Mouse (Mus musculus) limb, embryonic 11.5 days (tissue): ENCODE results near the gene Sema6d. TPM values are rescaled to one million over a fixed set of nuclear protein-coding genes. Genes with fewer than 3 reads are reported as not detected.

Source experiments
- ATAC-seq: fragments of 200-750 bp; cut with Nextera tagmentation; 2 replicates; pipeline ENCODE4 v1.8.0; 2017; ENCODE audit warnings: low read depth; ENCODE audit not compliant: insufficient number of reproducible peaks, low FRiP score, low TSS enrichment
- DNase-seq: peaks from one replicate; pipeline ENCODE4 v3.0.0-alpha.2; 2015; ENCODE audit warnings: low spot score
- H3K27ac ChIP-seq: fragments of 300-500 bp; sonication (generic); replicated peaks from 2 replicates; pipeline ENCODE4 v1.5.1; 2014; ENCODE audit warnings: low read depth, mild to moderate bottlenecking, low read length
- H3K27me3 ChIP-seq: fragments of 300-500 bp; sonication (generic); 2 replicates; pipeline ENCODE4 v1.6.1; 2014; ENCODE audit warnings: mild to moderate bottlenecking, low read length, mixed read lengths; ENCODE audit not compliant: control insufficient read depth, insufficient read depth
- H3K36me3 ChIP-seq: fragments of 300-500 bp; sonication (generic); 2 replicates; pipeline ENCODE4 v1.6.1; 2014; ENCODE audit warnings: mild to moderate bottlenecking, low read length, moderate library complexity, mixed read lengths; ENCODE audit not compliant: control insufficient read depth, insufficient read depth
- H3K4me1 ChIP-seq: fragments of 300-500 bp; sonication (generic); 2 replicates; pipeline ENCODE4 v1.6.1; 2014; ENCODE audit warnings: low read length, mixed read lengths; ENCODE audit not compliant: control insufficient read depth, insufficient read depth
- H3K4me2 ChIP-seq: fragments of 300-500 bp; sonication (generic); 2 replicates; pipeline ENCODE4 v1.6.1; 2014; ENCODE audit warnings: low read depth, mild to moderate bottlenecking, moderate library complexity; ENCODE audit not compliant: severe bottlenecking
- H3K4me3 ChIP-seq: fragments of 300-500 bp; sonication (generic); 2 replicates; pipeline ENCODE4 v1.5.1; 2014; ENCODE audit warnings: low read depth, low read length
- H3K9ac ChIP-seq: fragments of 300-500 bp; sonication (generic); 2 replicates; pipeline ENCODE4 v1.6.1; 2014; ENCODE audit warnings: mild to moderate bottlenecking, low read length
- H3K9me3 ChIP-seq: fragments of 300-500 bp; sonication (generic); 2 replicates; pipeline ENCODE4 v1.6.1; 2016; ENCODE audit warnings: low read length; ENCODE audit not compliant: control insufficient read depth
- WGBS: fragments of 180-500 bp; shearing (Covaris S2); extraction: QIAGEN DNeasy Blood & Tissue Kit; methylation state at CpG from one replicate; pipeline ENCODE4 v1.1.7; 2014; 5-methylcytosine and 5-hydroxymethylcytosine counted together
- polyA plus RNA-seq: library from polyadenylated mRNA; unstranded; fragments of >200 nt; fragmentation: Nextera tagmentation; extraction: Ambion mirVana; gene quantifications from 2 replicates; pipeline ENCODE4 v1.2.1, GENCODE M21; 2014

Sema6d gene
- polyA plus RNA-seq, 1 experiment from 2014 or later = 6.2 TPM

GRCm38 (mm10) chr2:124235237-124236055 is 145.7 kb downstream of the Sema6d start:
- Histone ChIP-seq H3K36me3 (no peaks in the 10 kb centered on the region), H3K4me3 (no peak overlapping the region), H3K9me3 (no peaks in the 10 kb centered on the region), H3K4me2 (no peak overlapping the region), H3K27ac (no peak overlapping the region), H3K27me3 (no peaks in the 10 kb centered on the region), H3K4me1 (no peaks in the 10 kb centered on the region), H3K9ac (no peak overlapping the region)
- no peak for DNase-seq
- WGBS = 40% methylated on average over 6 of the region's 6 CpGs
- no peak for ATAC-seq

GRCm38 (mm10) chr2:124236831-124237230 is 147.1 kb downstream of the Sema6d start:
- ATAC-seq (no peak), DNase-seq (no peak)
- no peaks in the 10 kb centered on the region for H3K9me3 ChIP-seq
- no peak overlapping the region for H3K4me3 ChIP-seq
- WGBS = 82% methylated on average over 1 of the region's 1 CpGs
- no peaks in the 10 kb centered on the region for H3K27me3 ChIP-seq
- H3K27ac ChIP-seq = no peak overlapping the region
- H3K4me1 ChIP-seq = no peaks in the 10 kb centered on the region
- H3K36me3 ChIP-seq = no peaks in the 10 kb centered on the region
- no peak overlapping the region for H3K4me2 ChIP-seq
- H3K9ac ChIP-seq = no peak overlapping the region

- H3K4me1 ChIP-seq = no peaks in the 10 kb centered on the region
- ATAC-seq = no peak
- H3K4me2 ChIP-seq = no peak overlapping the region
- H3K4me3 ChIP-seq = no peak overlapping the region
- no peak for DNase-seq
- no peak overlapping the region for H3K9ac ChIP-seq
- 76% methylated on average over 1 of the region's 1 CpGs for WGBS
- no peaks in the 10 kb centered on the region for H3K9me3 ChIP-seq
- H3K27ac ChIP-seq = no peak overlapping the region
- H3K27me3 ChIP-seq = no peaks in the 10 kb centered on the region
- H3K36me3 ChIP-seq = no peaks in the 10 kb centered on the region
These were observed 153.8 kb downstream of the Sema6d start for GRCm38 (mm10) chr2:124243608-124244007.

GRCm38 (mm10) chr2:124244543-124245245 is 154.9 kb downstream of the Sema6d start:
- 86% methylated on average over 4 of the region's 4 CpGs for WGBS
- DNase-seq (no peak), ATAC-seq (no peak)
- Histone ChIP-seq H3K27ac (no peak overlapping the region), H3K9ac (no peak overlapping the region), H3K36me3 (no peaks in the 10 kb centered on the region), H3K27me3 (no peaks in the 10 kb centered on the region), H3K9me3 (no peaks in the 10 kb centered on the region), H3K4me1 (no peaks in the 10 kb centered on the region), H3K4me2 (no peak overlapping the region), H3K4me3 (no peak overlapping the region)

- no peak overlapping the region for H3K9ac ChIP-seq
- DNase-seq (peak; percentile 22), ATAC-seq (no peak)
- no peaks in the 10 kb centered on the region for H3K4me1 ChIP-seq
- H3K4me2 ChIP-seq = no peak overlapping the region
- H3K36me3 ChIP-seq = no peaks in the 10 kb centered on the region
- no peaks in the 10 kb centered on the region for H3K27me3 ChIP-seq
- no peak overlapping the region for H3K4me3 ChIP-seq
- H3K9me3 ChIP-seq = no peaks in the 10 kb centered on the region
- H3K27ac ChIP-seq = no peak overlapping the region
- 13% methylated on average over 1 of the region's 1 CpGs for WGBS
These were observed 168.3 kb downstream of the Sema6d start for GRCm38 (mm10) chr2:124258108-124258507.

GRCm38 (mm10) chr2:124264309-124264708 is 174.5 kb downstream of the Sema6d start:
- Histone ChIP-seq H3K9ac (no peak overlapping the region), H3K4me1 (no peaks in the 10 kb centered on the region), H3K9me3 (no peaks in the 10 kb centered on the region), H3K4me2 (no peak overlapping the region), H3K4me3 (no peak overlapping the region), H3K27ac (no peak overlapping the region), H3K36me3 (no peaks in the 10 kb centered on the region), H3K27me3 (no peaks in the 10 kb centered on the region)
- DNase-seq (no peak), ATAC-seq (no peak)
- WGBS = 87% methylated on average over 3 of the region's 3 CpGs

GRCm38 (mm10) chr2:124271156-124271555 is 181.4 kb downstream of the Sema6d start:
- no peak overlapping the region for H3K4me3 ChIP-seq
- H3K4me2 ChIP-seq = no peak overlapping the region
- H3K27ac ChIP-seq = no peak overlapping the region
- DNase-seq (no peak), ATAC-seq (no peak)
- no peak overlapping the region for H3K9ac ChIP-seq
- 89% methylated on average over 6 of the region's 6 CpGs for WGBS
- H3K36me3 ChIP-seq = no peaks in the 10 kb centered on the region
- H3K4me1 ChIP-seq = no peaks in the 10 kb centered on the region
- no peaks in the 10 kb centered on the region for H3K27me3 ChIP-seq
- H3K9me3 ChIP-seq = no peaks in the 10 kb centered on the region

GRCm38 (mm10) chr2:124277492-124277891 is 187.7 kb downstream of the Sema6d start:
- Histone ChIP-seq H3K4me2 (no peak overlapping the region), H3K27ac (no peak overlapping the region), H3K4me1 (no peaks in the 10 kb centered on the region), H3K36me3 (no peaks in the 10 kb centered on the region), H3K9me3 (no peaks in the 10 kb centered on the region), H3K9ac (no peak overlapping the region), H3K4me3 (no peak overlapping the region), H3K27me3 (no peaks in the 10 kb centered on the region)
- DNase-seq (no peak), ATAC-seq (no peak)
- WGBS = 63% methylated on average over 1 of the region's 1 CpGs
